Mouse (Mus musculus): ENCODE measurements at regions not wholly inside any gene's neighbourhood (a gene's known extent, or its start where the extent isn't known, plus 50 kb on each side); places are given as distances from the start of the nearest gene placed in this dataset.
"Not testable (repeated sequence)": the region's sequence is repeated elsewhere in the genome, so short reads cannot be mapped to it uniquely, and the experiment has no call there.

GRCm38 (mm10) chr12:44674541-44674940 is 345.9 kb downstream of the Nrcam start:
- H3K27ac ChIP-seq (ENCODE audit: low read depth, low read length); H3K27me3 ChIP-seq (ENCODE audit: insufficient read depth, low read length); H3K9ac ChIP-seq; H3K4me3 ChIP-seq (ENCODE audit: low read depth, low read length); ATAC-seq; H3K36me3 ChIP-seq (ENCODE audit: insufficient read depth); H3K9me3 ChIP-seq (ENCODE audit: low read length); H3K4me2 ChIP-seq (ENCODE audit: low read depth); H3K4me1 ChIP-seq (ENCODE audit: insufficient read depth): not testable (repeated sequence)
- peak; percentile 45 for TF ChIP-seq CTCF (IDR thresholded peaks at IDR 0.05; ENCODE audit: low read depth)
- 69% methylated on average over 3 of the region's 3 CpGs for WGBS
- peak; percentile 41 for DNase-seq

- Histone ChIP-seq H3K27ac (ENCODE audit: low read depth, low read length) (no peak overlapping the region), H3K4me2 (ENCODE audit: low read depth) (no peak overlapping the region), H3K4me1 (ENCODE audit: insufficient read depth) (no peaks in the 10 kb centered on the region), H3K27me3 (ENCODE audit: insufficient read depth, low read length) (no peaks in the 10 kb centered on the region), H3K4me3 (ENCODE audit: low read depth, low read length) (no peak overlapping the region), H3K9ac (no peak overlapping the region), H3K9me3 (ENCODE audit: low read length) (no peaks in the 10 kb centered on the region), H3K36me3 (ENCODE audit: insufficient read depth) (no peaks in the 10 kb centered on the region)
- TF ChIP-seq CTCF (IDR thresholded peaks at IDR 0.05; ENCODE audit: low read depth), result peak; percentile 30; the same call in 1 of the 2 replicates
- DNase-seq (no peak), ATAC-seq (no peak)
Measured at GRCm38 (mm10) chr12:44675003-44675402, 346.3 kb downstream of the Nrcam start.

Data from forebrain, postnatal 0 days (tissue).